Mouse (Mus musculus) NIH3T3 (cell line): ENCODE results near the gene Tmem184a.
A peak's percentile ranks its signal among the peaks of the same experiment; 100 is the strongest.

ENCODE experiments used
- DNase-seq: peaks from one replicate; pipeline ENCODE4 v3.0.0-alpha.2; 2012; ENCODE audit warnings: low read depth

Gene Tmem184a

DNA sequence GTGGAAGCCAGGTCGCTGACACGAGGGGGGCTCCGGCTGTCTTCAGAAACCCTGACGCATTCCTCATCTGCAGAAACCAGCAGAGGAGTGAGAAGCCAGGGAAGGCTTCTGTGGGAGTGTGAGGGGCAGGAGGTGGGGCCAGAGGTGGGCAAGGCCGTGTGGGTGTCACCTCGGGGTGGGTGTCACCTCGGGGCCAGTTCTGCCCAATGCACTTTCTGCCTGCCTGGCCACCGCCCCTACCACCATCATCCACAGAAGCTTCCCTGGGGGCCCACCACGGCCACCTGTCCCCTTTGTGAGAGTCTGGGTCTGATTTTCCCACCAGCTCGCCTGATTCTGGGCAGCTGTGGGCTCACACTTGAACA is 6.6 kb downstream of the Tmem184a start:
- DNase-seq, result no peak

DNA sequence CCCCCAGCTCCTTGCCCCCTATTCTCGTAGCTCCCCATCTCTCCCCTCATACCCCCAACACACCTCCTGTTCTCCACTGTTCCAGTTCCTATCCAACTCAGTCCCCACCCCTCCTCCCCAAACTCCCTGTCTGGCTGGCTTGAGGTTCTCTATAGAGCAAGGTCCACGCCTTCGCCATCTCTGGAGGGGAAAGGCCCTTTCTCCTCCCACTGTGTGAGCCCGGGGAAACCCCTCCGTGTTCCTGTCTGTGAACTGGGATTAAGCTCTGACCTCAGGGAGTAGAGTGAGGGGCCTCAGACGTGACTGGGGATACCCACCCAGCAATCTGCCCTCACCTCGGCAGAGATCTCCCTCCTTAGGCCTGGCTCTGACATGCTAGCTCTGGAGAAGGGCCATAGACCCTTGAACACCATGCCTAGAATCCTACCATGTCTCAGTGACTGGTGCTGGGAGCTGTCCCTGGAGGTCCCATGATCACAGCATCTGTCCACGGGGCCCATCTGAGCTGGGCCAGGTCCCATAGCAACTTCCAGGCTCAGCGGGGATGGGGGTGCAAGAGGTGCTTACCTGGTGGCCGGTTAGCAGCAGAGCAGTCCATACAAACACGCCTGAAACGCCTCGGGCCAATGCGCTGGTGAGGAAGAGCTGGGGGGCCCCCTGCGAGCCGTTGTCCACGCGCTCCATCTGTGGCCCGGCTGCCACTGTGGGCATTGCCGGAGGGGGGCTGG is 7.2 kb downstream of the Tmem184a start:
- no peak for DNase-seq

DNA sequence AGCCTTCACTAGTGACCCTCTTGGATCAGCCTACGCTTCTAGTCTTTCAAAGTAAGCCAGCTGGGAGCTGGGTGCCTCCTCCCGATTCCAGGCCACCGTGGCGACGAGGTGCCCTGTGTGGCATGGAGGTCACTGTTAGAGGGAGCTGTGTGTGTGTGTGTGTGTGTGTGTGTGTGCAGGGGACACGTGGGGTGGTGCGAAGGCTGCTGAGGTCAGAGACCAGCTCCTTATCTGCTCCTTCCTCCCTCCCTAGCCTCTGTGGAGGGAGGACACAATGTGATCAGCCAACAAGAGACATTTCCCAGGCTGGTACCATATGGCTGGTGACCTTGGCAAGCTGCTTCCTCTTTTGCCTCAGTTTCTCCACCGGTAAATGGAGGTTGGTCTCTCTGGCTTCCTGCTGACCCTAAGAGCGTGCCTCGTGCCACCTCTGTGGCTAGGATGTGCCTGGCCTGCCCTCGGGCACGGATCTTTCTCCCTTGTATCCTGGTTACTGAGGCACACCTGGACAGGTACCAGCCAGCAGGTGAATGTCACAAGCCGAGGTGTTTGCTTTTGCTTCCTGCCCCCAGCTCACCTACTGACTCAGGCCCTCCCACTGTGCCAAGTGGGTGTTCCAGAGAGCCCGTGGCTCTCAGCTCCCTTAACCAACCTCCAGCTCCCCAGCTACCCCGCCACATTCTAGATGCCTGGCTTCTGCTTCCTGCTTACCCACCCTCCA is 7.9 kb downstream of the Tmem184a start:
- no peak for DNase-seq

DNA sequence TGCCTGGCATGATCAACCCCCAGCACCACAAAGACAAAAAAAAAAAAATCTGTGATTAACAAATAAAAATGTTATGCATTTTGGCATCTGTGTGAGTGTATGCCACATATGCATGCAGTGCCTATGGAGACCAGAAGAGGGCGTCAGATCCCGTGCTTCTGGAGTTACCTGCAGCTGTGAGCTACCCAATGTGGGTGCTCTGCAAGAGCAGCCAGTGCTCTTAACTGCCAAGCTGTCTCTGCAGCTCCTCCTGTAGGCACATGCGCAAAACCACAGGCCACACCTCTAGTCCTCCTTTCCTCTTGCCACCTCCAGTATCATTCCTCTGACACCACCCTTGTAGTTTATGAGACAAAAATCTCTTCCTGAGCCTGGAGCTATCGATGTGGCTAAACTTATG is 10.3 kb downstream of the Tmem184a start:
- no peak for DNase-seq

DNA sequence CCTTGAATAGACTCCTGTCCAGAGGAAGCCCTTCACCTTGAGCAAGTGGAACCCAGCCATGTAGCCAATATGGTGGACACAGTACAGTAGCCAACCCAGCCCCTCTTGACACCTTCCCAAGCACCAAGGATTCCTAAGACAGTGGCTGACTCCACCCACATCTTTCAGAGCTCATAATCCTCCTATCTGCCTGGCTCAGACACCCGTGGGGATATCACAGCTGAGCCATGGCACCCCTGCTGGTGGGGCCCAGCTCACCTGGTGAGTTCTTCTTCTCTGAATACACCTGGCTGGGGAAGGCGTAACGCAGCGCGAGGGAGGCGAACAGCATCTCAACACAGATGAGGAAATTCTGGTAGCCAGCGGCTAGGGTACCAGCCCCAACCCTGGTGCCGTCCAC is 13.8 kb downstream of the Tmem184a start:
- DNase-seq, result no peak

DNA sequence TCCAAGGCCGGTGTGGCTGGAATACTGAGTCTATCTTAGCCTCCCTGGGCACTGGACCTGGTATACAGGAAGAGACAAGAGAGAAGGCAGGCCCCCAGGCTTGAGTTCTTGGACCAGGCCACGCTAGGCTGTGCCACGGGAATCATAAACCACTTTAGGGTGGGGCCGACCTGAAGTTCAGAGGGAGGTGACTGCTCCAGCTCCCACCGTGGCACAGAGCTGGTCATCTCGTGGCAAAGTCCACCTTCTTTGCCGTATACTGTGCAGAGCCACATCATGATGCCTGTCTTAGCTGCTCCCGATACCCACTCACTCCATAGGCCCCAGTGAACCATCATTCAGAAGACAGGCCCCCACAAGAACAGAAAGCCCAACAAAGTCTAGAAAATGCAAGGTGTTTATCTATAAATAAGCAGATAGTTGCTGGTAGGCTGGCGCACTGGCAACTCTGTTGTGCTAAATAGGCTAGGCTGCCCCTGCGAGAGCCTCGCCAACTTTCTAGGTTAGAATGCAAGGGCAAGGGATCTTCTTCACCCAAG is 15.1 kb downstream of the Tmem184a start:
- DNase-seq, result no peak

GRCm38 (mm10) chr5:139804107-139804551 is 15.6 kb downstream of the Tmem184a start:
- DNase-seq, result no peak

DNA sequence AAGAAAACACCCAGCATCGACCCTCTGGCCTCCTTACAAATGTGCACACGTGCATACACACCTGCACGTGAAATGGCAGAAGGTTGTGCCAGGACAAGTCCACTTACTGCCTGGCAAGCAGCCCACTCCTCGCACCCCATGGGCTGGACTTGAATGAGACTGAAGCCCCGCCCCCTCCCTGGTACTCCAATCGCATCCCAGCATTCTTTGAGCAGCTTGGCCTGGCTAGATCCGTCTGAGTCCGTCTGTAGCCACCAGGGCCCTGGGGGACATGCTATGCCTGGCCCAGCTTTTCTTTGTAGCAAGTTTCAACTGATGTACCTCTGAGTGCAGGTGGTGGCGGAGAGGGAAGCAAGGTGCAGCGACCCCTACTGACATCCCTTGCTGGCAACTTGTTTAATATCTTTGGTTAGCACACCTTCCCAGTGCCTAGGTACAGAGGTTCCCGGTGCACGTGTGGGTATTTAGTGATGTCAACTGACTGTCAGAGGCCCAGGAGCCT is 16.1 kb downstream of the Tmem184a start:
- peak; percentile 32 for DNase-seq

- no peak for DNase-seq
Observed at GRCm38 (mm10) chr5:139803165-139803564, 16.6 kb downstream of the Tmem184a start.

- no peak for DNase-seq
Observed at GRCm38 (mm10) chr5:139801880-139802279, 17.8 kb downstream of the Tmem184a start.

DNA sequence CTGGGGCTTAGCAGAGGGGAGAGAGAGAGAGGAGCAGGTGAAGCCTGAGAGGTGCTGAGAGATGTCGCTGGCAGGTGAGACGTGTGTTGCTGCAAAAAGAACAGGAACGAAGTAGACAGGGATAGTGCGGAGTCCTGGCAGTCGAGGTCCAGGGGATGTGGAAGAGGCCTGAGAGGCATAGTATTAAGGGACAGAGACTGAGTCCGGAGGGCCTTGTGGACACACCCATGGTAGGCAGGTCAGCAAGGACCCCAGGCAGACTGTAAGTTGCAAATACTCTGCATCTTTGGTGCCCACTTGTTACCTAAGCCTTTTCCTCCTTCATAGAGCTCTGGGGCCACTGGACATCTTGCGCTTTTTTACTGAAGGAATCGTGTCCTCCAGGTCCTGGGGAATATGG is 18.5 kb downstream of the Tmem184a start:
- DNase-seq, result no peak

DNA sequence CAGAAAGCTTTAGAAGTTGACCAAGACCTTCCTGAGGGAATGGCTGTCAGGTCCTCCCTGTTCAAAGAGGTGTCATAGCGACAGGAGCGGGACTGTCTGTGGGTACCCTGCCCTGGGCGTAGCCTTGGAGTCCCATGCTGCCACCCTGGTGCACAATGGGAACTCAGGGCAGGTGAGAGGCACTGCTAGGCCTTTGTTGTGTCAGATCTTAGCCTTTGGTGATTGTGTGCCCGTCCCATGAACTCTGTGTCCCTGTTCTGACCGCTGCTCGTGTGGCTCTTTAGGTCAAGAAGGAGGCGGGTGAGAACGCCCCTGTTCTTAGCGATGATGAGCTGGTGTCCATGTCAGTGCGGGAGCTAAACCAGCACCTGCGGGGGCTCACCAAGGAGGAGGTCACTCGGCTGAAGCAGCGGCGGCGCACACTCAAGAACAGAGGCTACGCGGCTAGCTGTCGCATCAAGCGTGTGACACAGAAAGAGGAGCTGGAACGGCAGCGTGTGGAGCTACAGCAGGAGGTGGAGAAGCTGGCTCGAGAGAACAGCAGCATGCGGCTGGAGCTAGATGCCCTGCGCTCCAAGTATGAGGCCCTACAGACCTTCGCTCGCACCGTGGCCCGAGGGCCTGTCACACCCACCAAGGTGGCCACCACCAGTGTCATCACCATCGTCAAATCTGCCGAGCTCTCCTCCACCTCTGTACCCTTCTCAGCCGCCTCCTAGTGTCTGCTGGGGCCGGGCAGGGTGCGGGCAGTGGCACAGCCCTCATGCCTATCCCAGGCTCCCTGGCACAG is 19.7 kb downstream of the Tmem184a start:
- no peak for DNase-seq

GRCm38 (mm10) chr5:139799041-139799440 is 20.7 kb downstream of the Tmem184a start:
- DNase-seq, result no peak

GRCm38 (mm10) chr5:139798168-139798900 is 21.4 kb downstream of the Tmem184a start:
- DNase-seq, result no peak

DNA sequence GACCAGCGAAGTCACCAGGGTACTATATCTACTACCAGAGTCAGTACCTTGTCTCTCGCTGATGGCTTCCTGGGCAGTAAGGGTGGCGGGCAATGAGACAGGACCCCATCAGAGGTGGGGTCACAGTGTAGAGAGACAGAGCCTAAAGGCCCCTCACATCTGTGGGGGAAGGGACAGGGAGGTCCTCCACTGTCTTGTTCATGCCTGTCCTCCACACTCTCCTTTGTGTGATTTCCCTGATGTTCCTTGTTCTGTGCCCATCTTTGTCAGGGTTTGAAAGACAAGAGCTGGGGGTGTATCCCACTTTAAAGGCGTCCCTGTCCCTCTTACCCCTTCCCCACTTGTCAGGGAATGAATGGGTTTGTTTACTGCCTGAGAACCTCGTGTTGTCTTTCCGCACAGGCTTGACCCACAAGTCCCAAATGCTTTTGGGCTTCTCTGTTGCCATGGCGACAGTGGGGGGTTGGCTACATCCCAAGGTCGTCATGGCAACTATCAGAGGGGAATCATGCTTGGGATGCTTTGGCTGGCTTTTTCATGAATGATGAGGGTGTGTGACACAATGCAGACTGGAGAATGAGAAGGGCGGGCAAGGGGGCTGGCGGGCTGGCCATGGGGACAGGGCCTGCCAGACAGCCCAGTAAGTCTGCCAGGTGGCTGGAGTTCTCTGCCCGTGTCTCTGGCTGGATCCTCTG is 22.1 kb downstream of the Tmem184a start:
- DNase-seq, result peak; percentile 94

DNA sequence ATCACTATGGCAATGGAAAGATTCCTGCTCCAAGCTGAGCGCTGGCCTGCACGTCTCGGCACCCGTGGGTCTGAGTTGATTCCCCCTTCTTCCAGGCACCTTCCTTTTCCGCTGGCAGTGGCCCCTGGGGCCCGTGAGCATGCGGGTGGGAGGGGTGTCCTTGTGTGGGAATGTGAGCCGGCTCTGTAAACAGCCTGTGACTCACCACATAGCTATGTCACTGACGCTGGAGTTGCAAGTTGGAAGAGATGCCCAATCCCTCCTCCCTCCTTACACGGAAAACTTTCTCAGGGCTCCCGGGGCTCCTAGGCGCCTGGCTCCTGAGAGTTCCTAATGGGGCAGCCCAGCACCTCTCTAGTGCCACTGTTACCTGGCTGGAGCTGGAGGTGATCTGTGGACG is 22.8 kb downstream of the Tmem184a start:
- peak; percentile 96 for DNase-seq

DNA sequence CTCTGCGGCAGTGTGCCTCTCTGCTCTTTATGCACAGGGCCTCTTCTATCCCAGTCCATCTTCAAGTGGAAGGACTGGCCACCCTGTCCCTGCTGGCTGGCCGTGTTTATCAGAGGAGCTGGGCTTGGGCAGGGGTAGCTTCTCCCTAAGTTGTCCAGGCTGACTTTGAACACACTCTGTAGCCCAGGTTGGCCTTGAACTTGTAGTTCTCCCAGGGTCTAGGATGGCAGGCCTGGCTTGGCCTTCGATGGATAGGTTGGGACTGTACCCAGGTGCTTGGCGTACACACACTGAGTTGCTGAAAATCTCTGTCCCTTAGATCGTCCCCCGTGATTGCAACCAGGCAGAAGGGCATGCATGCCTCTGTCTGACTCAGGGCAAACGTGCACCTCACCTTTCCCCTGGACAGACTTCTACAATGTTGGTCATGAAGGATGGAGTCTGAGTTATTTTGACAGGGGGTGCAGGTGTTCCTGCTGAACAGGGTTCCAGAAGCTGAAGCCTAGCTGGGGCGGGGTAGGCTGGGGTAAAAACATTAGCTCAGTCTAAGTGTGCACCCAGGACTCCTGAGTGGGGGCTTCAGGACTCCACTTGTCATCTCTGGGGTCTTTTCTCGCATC is 23.6 kb downstream of the Tmem184a start:
- DNase-seq, result no peak

- peak; percentile 34 for DNase-seq
Observed at GRCm38 (mm10) chr5:139794938-139795337, 24.8 kb downstream of the Tmem184a start.

DNA sequence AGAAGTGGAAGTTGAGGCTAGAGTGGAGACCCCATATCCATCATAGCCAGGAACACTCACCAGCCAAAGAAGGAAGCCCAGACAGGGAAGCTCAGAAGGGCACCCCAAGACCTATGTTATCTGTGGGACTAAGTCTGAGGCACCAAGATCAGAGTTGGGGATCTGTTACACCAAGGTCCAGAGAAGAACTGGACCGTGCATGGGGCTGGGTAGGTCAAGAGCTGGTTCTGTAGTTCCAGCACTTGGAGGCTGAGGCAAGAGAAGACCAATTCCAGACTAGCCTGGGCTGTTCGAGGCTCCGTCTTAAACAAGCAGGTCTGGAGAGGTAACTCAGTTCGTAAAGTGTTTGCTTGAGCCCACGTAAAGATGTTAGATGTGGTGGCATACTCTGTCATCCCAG is 25.6 kb downstream of the Tmem184a start:
- DNase-seq, result no peak

DNA sequence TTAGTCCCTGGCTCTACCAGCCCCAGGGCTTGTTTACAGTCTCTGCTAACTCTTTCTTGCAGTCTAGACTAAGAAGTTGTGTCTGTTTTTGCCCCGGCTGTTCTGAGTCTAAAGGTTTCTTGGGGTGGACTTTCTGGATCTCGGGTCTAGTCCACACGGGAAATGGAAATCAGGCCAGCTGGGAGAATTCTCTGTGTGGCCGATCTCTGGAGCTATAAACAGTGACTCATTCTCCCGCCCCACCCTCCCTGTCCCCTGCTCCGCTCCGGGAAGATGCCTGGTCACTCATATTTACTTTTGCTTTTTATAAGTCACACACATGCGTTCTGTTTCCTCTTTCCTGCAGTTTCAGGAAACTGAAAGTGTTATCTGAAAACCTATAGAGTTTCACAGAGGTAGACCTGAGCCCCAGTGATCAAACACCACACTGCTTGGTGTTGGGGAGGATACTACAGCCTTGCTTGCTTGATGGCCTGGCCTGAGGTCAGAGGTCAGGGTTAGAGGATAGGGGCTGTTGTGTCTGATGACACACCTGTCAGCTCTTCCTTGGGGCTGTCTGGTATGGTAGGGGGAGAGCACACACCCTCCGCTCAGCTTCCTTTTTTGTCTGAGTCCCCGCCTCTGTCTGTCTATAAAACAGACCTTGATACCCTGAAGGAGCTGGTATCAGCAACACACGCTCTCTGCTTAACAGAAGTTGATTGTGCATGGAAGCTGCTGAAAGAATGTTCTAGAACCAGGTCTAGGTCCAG is 26.2 kb downstream of the Tmem184a start:
- peak; percentile 72 for DNase-seq
